Mouse (Mus musculus): Measurements from ENCODE around the gene Ripk1.

Gene Ripk1

GRCm38 (mm10) chr13:34078500-34079280, 76.5 kb downstream of the Ripk1 start:
- no peak for DNase-seq

DNA sequence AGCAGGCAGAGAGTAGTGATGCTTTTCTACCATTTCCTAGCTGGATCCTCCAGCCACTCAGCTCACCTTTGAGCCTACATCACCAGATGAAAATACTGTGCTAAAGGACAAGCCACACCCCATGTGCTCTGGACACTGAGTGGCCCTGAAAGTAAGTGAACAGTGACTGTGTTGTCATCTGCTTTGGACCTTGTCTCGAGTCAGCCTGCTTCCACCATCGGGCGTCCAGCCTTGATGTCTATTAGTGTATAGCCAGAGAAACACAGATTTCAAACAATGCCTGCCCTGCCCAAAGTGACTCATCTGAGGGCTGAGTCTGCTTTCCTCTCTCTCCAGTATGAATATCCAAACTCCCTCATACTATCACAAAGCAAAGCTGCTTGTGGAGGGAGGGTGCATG, 77.6 kb downstream of the Ripk1 start:
- no peak for DNase-seq

GRCm38 (mm10) chr13:34081926-34082325, 79.8 kb downstream of the Ripk1 start:
- DNase-seq = no peak

- DNase-seq = no peak
These were observed 82.0 kb downstream of the Ripk1 start for GRCm38 (mm10) chr13:34084026-34084750.
